Mouse (Mus musculus) cerebral cortex, adult 2 months (tissue): ENCODE measurements around the gene Zar1.

Experiments used
- WGBS: fragments of 180-500 bp; shearing (Covaris S2); methylation state at CpG from one replicate; pipeline ENCODE4 v1.1.7; 2018; 5-methylcytosine and 5-hydroxymethylcytosine counted together

Gene Zar1

DNA sequence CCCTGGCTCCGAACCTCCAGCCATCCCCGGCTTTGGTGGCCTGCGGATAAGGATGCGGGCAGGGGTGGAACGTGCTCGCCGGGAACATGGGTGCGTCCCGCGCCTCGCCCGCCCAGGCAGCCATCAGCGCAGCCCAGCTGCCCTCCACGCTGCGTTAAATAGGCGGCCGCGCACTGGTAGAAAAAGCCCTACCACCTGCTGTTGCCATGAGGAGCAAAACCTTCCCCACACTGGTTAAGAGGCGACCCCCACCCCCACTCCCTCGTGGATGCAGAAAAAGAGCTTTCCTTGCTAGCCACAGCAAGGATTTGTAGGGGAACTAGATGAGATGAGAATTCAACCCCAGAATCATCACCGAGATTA lies at the start of gene Zar1:
Gene Zar1, minus strand, starts transcription at position 285 of the 363 bp plus-strand sequence.
- 24% methylated on average over 20 of the region's 21 CpGs for WGBS

- 86% methylated on average over 6 of the region's 6 CpGs for WGBS
Observed at GRCm38 (mm10) chr5:72630026-72630425, 49.0 kb upstream of the Zar1 start.

DNA sequence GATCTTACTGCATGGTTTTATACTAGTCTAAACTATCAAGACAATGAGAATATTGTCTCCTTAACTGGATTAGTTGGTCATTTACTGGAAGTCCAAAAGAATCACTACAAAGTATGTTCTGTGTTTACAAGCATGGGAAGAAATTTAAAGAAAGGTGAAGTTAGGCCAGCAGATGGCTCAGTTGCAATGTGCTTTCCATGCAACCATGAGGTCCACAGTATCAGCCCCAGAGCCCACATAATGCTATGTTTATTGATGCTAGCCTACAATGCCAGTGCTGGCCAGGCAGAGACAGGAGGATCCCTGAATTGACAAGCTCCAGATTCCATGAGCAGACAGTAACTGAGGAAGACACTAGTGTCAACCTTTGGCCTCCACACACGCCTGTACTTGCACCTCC lies 40.0 kb upstream of the Zar1 start:
- 88% methylated on average over 1 of the region's 1 CpGs for WGBS

GRCm38 (mm10) chr5:72617413-72617812 lies 36.4 kb upstream of the Zar1 start:
- 87% methylated on average over 4 of the region's 4 CpGs for WGBS

GRCm38 (mm10) chr5:72603138-72603537 lies 22.1 kb upstream of the Zar1 start:
- 87% methylated on average over 4 of the region's 4 CpGs for WGBS

DNA sequence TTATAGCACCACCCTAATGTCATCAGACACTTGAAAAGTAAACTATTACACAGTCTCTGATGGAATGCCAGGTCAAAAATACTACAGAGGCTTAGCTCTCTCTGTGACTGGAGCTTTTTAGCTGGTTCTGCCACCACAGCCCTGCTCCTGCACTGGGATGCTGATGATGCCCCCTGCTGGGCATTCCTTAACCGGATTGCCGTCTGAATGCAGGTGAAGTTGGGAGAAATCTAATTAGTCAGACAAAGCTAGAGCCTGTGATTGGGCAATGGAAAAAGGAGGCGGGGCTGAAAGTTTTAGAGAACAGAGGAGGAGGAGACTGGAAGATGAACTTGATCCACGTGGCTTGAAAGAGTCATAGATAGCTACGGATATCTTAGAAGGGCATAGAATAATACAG lies 20.0 kb upstream of the Zar1 start:
- 14% methylated on average over 5 of the region's 5 CpGs for WGBS

- WGBS, result 6% methylated on average over 38 of the region's 38 CpGs
Observed at GRCm38 (mm10) chr5:72587192-72587681, 6.2 kb upstream of the Zar1 start, which contains the start of gene Gm5868. TSS of gene Gm5868 (minus strand) at chr5:72587551.

DNA sequence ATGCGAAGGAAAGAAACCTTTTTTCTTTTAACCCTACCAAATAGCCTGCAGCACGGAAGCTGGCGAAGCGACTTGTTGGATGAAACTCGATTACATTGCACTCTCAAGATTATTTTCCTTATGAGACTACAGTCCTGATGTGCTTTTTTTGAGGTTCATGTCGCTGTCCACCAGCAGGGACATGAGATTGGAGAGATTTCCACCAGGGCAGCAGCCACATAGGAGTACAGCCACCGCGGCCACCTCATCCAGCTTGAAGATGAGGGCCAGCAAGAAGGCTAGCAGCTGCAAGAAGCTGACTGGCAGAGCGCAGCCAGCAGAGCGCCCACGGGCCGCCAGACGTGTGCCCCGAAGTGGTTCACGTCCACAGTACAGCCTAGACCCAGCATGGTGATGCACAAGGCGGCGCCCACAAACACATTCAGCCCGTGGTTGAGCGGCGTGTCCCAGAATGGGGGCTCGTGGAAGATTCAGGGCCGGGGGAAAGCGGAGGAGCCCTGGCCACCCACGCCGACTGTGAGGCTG lies 5.7 kb upstream of the Zar1 start:
- WGBS, result 45% methylated on average over 25 of the region's 25 CpGs

DNA sequence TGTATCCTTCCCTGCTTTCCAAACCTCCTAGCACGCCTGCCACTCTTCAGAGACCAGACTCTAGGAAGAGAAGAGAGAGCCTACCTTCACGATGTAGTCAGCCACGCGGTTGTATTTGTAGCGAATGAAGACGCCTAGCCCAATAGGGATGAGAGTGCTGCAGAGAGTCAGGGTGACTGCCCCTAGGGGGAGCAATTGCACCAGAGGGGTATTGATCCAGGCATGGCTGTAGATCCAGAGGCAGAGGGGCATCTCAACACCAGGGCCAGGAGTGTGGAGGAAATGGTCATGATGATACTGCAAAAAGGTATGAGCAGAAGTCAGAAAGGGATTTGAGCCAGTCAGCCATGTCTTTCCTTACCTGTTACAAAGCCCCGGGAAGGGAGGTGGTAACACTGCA lies 5.1 kb upstream of the Zar1 start:
- 61% methylated on average over 7 of the region's 7 CpGs for WGBS

DNA sequence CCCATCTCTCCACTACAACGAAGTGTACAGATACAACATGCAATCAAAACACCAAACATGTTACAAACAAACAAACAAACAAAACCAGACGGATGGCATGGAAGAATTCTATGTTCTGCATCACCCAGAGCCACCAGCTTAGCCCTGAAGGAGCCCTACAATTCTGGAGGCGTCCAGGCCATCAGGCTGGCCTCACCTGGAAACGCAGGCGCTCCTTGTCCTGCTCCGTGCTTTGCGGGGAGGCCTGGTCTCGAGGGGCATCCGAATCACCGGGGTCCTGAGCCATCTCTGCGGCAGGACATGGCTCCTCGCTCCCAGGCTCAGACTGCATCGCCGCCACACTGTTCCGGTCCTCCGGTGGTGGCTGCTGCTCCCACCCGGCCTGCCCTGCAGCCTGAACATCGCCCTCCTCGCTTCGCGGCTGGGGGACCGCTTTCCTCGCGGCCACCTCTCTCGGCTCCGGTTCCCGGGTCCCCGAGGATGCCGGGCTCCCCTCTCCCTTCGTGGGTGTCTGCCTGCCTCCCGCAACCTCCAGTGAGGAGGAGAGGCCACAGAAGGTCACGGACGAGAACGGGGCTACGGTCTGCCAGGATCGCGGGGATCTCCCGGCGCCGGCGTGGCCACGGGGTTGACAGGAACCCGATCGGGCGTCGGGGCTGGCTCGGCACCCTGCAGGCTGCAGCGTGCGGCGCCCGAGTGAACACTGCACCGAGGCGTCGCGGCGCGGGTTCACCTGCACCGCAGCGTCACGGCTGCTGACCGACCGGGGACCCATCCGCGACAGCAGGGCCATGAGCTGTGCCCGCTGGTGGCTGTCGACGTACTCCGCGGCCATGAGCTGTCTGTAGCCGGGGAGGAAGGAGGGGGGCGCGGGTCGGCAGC lies 725 bp downstream of the Zar1 start:
- 6% methylated on average over 71 of the region's 73 CpGs for whole genome bisulfite sequencing

DNA sequence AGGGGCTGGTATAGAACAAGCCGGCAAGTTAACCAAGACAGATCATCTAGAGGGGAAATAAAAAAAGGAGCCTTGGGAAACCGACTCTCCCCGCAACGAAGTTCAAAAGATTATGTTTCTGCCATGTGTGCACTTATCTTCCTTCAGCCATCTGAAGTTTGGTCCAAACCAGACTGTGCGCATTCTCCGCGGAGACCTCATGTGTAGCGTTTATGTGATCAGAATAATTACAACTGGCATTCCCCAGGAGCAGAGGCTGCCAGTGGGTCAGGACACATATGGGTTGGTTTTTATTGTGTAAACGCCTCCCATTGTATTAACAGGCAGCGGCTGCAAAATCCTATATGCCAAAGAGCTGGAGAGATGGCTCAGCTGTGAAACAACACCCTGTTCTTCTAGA lies 1.5 kb downstream of the Zar1 start:
- WGBS, result 65% methylated on average over 10 of the region's 10 CpGs

- WGBS, result 87% methylated on average over 5 of the region's 5 CpGs
Observed at GRCm38 (mm10) chr5:72565621-72566020, 15.4 kb downstream of the Zar1 start.

- 97% methylated on average over 2 of the region's 2 CpGs for WGBS
Observed at GRCm38 (mm10) chr5:72563183-72563582, 17.9 kb downstream of the Zar1 start.

- 92% methylated on average over 3 of the region's 3 CpGs for WGBS
Observed at GRCm38 (mm10) chr5:72560976-72561628, 20.0 kb downstream of the Zar1 start.

GRCm38 (mm10) chr5:72559544-72560049 lies 21.5 kb downstream of the Zar1 start, which contains the start of gene Nfxl1:
TSS of gene Nfxl1 (minus strand) at chr5:72559684.
- under 1% methylated on average over 42 of the region's 42 CpGs for WGBS

GRCm38 (mm10) chr5:72558716-72559526 lies 22.1 kb downstream of the Zar1 start:
- WGBS, result under 1% methylated on average over 57 of the region's 57 CpGs

DNA sequence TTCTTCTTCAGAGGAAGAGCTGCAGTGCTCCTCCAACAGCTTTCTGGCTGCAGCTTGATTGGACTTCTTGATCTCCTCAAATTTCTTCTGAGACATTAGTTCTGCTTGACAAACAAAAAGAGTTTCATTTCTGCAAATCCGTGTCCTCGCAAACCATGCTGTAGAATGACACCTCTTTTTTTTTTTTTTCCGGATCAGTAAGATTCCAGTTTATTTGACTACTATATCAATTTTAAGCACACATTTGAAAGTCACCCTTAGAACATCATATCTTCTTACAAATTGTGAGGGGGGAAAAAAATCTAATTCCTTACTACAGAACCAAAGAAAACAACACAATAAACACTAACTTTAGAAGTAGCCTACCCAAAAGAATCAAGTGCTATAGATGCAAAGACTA lies 24.8 kb downstream of the Zar1 start:
- 82% methylated on average over 3 of the region's 3 CpGs for WGBS

GRCm38 (mm10) chr5:72551209-72551608 lies 29.8 kb downstream of the Zar1 start:
- WGBS, result 73% methylated on average over 3 of the region's 3 CpGs

- WGBS, result 75% methylated on average over 3 of the region's 3 CpGs
Observed at GRCm38 (mm10) chr5:72528896-72529295, 52.2 kb downstream of the Zar1 start.
